Mouse (Mus musculus) urinary bladder, adult 2 months (tissue): ENCODE measurements around the gene Ap2a1. TPM values are rescaled to one million over a fixed set of nuclear protein-coding genes. Genes with fewer than 3 reads are reported as not detected.

Experiments used
- DNase-seq: peaks from one replicate; pipeline ENCODE4 v3.0.0; 2022; ENCODE audit warnings: low spot score
- polyA plus RNA-seq: library from polyadenylated mRNA; depleted of rRNA; stranded (reverse); fragments of >200 nt; gene quantifications from 2 replicates; pipeline ENCODE4 v1.2.3, GENCODE M21; 2012; rRNA removed

The Ap2a1 gene
- polyA plus RNA-seq: 74.2 and 77.7 TPM in 2 replicates

DNA sequence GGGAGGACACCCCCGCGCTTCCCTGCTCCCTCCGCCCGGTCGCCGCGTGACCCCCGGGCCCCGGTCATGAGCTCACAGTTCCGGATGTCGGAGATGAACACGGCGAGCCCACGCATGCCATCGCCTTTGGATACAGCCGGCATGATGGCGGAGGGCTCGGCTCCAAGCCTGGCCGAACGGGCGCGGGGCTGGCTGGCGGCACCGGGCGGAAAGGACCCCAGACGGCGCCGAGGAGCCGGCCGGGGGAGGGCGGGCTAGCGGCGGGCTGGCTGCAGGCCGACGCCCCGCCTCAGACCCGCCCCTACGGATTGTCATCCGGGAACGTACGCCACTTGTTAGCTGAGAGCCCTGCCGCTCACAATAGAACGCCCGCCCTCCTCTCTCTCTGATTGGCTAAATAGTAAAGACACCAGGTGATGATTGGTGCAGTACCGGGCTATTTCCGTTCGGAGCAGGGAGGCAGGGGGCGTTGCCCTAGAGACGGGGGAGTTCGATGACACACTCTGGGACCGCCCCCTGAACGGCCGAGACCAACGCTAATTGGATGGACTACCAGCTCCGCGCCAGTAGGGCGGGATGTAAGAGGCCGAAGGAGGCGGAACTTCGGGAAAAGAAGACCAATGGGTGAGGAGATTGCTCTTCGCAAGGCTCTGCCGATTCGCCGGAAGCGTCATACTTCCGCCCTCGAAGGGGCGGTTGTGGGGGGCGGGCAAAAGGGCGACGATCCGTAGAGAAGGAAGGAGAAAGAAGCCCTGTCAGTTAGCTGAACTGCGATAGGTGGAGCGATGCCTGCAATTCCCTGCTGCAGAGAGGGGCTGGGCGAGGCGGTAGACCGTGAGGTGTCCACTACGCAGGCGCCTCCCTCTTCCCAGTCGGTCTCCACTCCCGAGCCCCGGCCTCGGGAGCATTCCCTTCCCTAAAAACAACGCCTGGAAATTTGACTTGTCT lies at the start of gene Ap2a1:
Gene Ap2a1, minus strand, starts transcription at position 293 of the 948 bp plus-strand sequence.
- DNase-seq: peak; percentile 88

- no peak for DNase-seq
Observed at GRCm38 (mm10) chr7:44978300-44978699, 49.0 kb upstream of the Ap2a1 start.

- no peak for DNase-seq
Observed at GRCm38 (mm10) chr7:44975117-44975419, 45.8 kb upstream of the Ap2a1 start.

- DNase-seq: no peak
Observed at GRCm38 (mm10) chr7:44974383-44975116, 45.3 kb upstream of the Ap2a1 start, which contains the start of gene Cpt1c. Gene Cpt1c (minus strand): TSS chr7:44974851.

GRCm38 (mm10) chr7:44973415-44974130 lies 44.3 kb upstream of the Ap2a1 start:
- no peak for DNase-seq

GRCm38 (mm10) chr7:44971142-44971541 lies 41.8 kb upstream of the Ap2a1 start:
- no peak for DNase-seq

GRCm38 (mm10) chr7:44970231-44970691 lies 41.0 kb upstream of the Ap2a1 start:
- DNase-seq: peak; percentile 61

GRCm38 (mm10) chr7:44966638-44967037 lies 37.3 kb upstream of the Ap2a1 start:
- no peak for DNase-seq

DNA sequence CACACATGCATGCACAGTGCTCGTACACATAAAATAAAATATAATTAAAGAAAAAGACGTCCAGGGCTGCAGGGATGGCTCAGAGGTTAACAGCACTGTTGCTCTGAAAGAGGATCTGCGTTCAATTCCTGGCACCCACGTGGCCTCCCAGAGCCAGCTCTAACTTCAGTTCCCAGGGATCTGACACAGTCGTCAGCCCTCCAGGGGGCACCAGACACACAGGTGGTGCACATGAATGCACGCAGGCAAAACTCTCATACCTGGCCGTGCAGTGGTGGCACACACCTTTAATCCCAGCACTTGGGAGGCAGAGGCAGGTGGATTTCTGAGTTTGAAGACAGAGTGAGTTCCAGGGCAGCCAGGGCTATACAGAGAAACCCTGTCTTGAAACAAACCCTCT lies 36.7 kb upstream of the Ap2a1 start:
- no peak for DNase-seq

- DNase-seq: no peak
Observed at GRCm38 (mm10) chr7:44964990-44965389, 35.7 kb upstream of the Ap2a1 start.

DNA sequence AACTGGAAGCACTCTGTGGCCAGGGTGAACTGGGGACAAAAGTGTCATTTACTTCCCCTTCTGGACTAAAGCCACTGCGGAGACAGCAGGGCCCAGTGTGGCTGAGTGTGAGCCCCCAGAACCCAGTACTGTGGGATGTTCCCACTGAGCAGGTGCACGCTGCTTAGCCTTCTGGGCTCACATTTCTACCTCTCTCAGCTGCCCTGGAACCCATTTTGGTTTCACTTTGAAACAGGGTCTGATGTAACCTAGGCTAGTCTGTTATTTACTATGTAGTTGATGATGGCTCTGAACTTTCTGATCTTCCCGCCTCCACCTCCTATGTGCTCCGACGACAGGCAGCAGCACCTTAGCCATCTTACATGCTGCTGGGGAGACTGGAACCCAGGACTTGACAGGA lies 33.5 kb upstream of the Ap2a1 start:
- DNase-seq: no peak

DNA sequence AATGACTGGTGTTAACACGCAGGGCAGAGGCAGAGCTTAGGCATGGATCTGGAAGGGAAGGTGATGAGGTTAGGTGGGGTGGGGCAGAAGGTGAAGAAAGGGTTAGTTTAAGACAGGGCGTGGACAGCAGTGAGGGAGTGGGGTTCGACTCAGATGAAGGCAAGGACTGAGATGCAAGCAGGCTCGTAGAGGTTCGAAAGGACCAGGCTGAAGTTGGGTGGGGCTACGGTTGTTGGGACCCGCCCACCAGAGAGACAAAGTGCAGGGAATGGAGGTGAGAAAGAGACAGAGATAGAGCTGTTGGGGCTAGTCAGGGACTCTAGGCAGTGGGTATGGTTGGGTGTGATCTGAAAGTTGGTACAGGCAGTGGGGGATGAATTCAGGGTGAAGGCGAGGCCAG lies 33.0 kb upstream of the Ap2a1 start:
- no peak for DNase-seq

- no peak for DNase-seq
Observed at GRCm38 (mm10) chr7:44960512-44960910, 31.2 kb upstream of the Ap2a1 start.

DNA sequence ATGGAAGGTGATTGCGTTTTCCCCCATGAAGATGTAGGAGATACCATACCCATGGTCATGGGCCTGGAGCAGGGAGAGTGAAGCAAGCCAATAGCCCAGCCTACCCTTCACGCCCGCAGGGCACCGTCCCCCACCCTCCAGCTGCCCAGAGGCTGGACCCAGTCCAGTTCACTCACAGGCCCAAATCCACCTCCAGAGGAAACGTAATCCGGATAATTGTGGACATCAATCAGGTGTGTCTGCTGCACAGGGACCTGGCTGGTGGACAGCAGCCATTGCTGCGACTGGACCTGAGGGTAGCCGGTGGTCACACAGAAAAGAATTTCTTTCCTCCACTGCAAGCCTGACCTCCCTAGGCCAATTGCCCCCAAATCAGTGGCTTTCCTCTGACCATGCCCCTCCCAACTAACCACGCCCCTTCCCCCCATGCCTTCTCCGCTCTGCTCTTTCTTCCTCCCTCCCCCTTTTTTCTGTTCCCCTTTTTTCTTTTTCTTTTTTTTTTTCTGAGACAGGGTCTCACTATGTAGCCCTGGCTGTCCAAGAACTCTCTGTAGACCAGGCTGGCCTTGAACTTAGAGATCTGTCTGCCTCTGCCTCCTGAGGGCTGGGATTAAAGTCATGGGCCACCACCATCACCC lies 30.7 kb upstream of the Ap2a1 start:
- no peak for DNase-seq

DNA sequence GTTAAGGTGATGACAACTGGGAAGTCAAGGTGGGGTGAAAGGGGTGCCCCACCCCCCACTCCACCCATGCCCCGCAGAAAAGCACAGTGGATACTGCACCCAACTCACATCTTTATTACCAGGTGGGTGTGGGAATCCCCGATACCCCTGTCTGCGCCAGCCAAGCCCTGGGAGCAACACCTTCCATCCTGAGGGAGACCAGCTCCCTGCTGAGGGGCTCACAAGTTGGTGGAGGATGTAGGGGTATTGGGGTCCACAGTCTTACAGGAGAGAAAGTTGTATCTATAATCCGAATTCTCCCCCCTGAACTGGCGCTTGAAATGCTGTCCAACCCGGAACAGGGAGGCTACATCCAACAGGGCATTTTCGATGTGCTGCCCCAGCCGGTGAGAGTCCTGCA lies 30.0 kb upstream of the Ap2a1 start:
- no peak for DNase-seq

- no peak for DNase-seq
Observed at GRCm38 (mm10) chr7:44958208-44958607, 28.9 kb upstream of the Ap2a1 start.

DNA sequence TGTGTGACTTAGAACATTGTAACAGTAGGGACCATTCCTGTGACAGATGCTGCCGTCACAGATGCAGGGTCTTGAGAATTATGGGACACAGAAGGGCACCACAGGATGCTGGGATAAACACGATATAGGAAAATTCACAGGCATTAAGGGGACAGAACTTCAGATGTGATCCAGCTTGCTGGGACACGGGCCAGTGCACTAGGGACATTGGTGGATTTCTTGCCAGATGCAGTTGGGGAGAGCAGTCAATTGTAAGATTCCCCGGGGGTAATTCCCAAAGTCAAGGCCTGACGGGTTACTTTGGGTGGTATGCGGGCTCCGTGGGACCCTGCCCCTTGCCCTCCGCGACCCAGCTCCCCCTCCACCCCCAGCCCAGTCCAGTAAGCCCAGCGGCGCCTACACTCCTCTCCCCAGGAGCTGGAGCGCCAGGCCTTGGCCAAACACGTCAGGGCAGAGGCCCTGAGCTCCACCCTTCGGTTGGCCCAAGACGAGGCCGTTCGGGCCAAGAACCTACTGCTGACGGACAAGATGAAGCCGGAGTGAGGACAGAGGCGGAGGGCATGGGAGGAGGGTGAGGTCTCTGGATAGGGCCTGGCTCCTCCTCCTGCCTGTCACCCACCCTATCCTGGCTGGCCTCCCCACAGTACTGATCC lies 28.0 kb upstream of the Ap2a1 start:
- DNase-seq: peak; percentile 34

- no peak for DNase-seq
Observed at GRCm38 (mm10) chr7:44956266-44956665, 27.0 kb upstream of the Ap2a1 start.

- DNase-seq: no peak
Observed at GRCm38 (mm10) chr7:44955628-44956027, 26.3 kb upstream of the Ap2a1 start.

DNA sequence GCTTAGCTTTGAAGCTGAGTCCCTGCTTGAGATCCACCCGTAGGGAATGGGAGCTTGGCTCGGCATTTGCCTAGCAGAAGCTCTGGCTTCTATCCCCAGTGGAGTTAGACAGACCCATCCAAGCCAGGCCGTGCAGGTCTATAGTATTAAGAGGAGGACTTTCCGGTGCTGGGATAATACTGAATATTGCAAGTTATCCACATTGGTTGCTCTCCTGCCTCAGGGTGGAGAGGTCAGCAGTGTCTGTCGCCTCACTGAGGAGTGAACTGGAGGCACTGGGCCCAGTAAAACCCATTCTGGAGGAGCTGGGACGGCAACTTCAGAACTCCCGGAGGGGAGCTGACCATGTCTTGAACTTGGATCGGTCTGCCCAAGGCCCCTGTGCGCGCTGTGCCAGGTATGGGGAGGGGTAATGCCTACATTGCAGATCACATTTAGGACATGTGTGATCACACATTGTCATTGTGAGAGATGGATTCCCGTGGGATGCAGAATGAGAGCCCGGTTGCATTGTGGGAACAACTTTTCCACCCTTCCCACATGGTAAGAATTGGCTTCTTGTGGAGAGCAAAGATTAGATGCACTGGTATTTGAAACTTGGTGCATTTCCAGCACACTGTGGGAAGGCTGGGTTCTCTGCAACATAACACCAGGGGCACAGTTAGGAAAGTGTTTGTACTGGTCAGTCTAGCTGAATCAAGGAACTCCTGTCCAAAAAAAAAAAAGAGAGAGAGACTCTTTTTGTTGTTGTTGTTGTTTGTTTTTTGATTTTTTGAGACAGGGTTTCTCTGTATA lies 25.0 kb upstream of the Ap2a1 start:
- no peak for DNase-seq
